Mouse (Mus musculus) CH12.LX (cell line): ENCODE results near the gene Prm3. TPM values are rescaled to one million over a fixed set of nuclear protein-coding genes. Genes with fewer than 3 reads are reported as not detected.

Experiments used
- DNase-seq: peaks from one replicate; pipeline ENCODE4 v3.0.0-alpha.2; 2013; ENCODE audit errors: extremely low read depth
- H3K27ac ChIP-seq: 2 replicates; pipeline ENCODE4 v1.5.1; 2012; ENCODE audit warnings: low read depth, mild to moderate bottlenecking, control low read depth, moderate library complexity; ENCODE audit not compliant: insufficient read depth
- H3K27me3 ChIP-seq: replicated peaks from 2 replicates; pipeline ENCODE3; 2012; ENCODE audit warnings: inconsistent platforms
- H3K36me3 ChIP-seq, 2 experiments: replicated peaks in 1 of 2; 2 replicates each; pipeline versions ENCODE3 to v1.6.1; 2012; ENCODE audit warnings: inconsistent platforms in 1 of 2, low read length in 1 of 2, mild to moderate bottlenecking in 1 of 2, mixed read lengths in 1 of 2, moderate library complexity in 1 of 2; ENCODE audit not compliant: control insufficient read depth in 1 of 2, insufficient read depth in 1 of 2
- H3K4me1 ChIP-seq, 2 experiments: 2 replicates each; pipeline ENCODE4 v1.6.1; 2012; ENCODE audit warnings: inconsistent platforms in 1 of 2, moderate library complexity in 1 of 2; ENCODE audit not compliant: insufficient read depth in 2 of 2, control insufficient read depth in 1 of 2
- H3K4me2 ChIP-seq: 2 replicates; pipeline ENCODE4 v1.6.1; 2012; ENCODE audit warnings: low read depth, mild to moderate bottlenecking, control low read depth; ENCODE audit not compliant: poor library complexity, insufficient read depth, severe bottlenecking
- H3K4me3 ChIP-seq, 3 experiments: fragments of 150-350 bp in 1 of 3; sonication (generic) in 1 of 3; replicated peaks in 1 of 3; 2 replicates each; pipeline versions ENCODE3 to v1.5.1; 2011 to 2012; ENCODE audit warnings: low read depth in 2 of 3, low read length in 2 of 3, mild to moderate bottlenecking in 2 of 3, moderate library complexity in 2 of 3, control low read depth in 1 of 3, improper control_type of control experiment in 1 of 3, inconsistent platforms in 1 of 3, mixed read lengths in 1 of 3; ENCODE audit not compliant: poor library complexity in 1 of 3
- H3K79me2 ChIP-seq: replicated peaks from 2 replicates; pipeline ENCODE4 v1.6.1; 2012; ENCODE audit warnings: mild to moderate bottlenecking, moderate library complexity; ENCODE audit not compliant: control insufficient read depth, poor library complexity, insufficient read depth, severe bottlenecking; ENCODE audit errors: extremely low read depth
- H3K9ac ChIP-seq: 2 replicates; pipeline ENCODE4 v1.6.1; 2012; ENCODE audit warnings: low read depth, mild to moderate bottlenecking, control low read depth, moderate library complexity; ENCODE audit not compliant: insufficient read depth
- H3K9me3 ChIP-seq: replicated peaks from 2 replicates; pipeline ENCODE3; 2012; ENCODE audit warnings: low read length, inconsistent platforms, mixed read lengths
- BHLHE40 ChIP-seq: IDR thresholded peaks from 2 replicates; pipeline ENCODE4 v1.6.1; 2011; ENCODE audit warnings: mild to moderate bottlenecking, low read depth, low read length, improper control_type of control experiment
- CHD1 ChIP-seq: IDR thresholded peaks from 2 replicates; pipeline ENCODE4 v1.6.1; 2012; ENCODE audit warnings: low read depth, low read length, improper control_type of control experiment, inconsistent platforms
- CTCF ChIP-seq, 2 experiments: IDR thresholded peaks in 1 of 2; conservative IDR thresholded peaks in 1 of 2; 2 replicates each; pipeline ENCODE4 v1.5.1; 2011 to 2012; ENCODE audit warnings: low read depth in 2 of 2, low read length in 2 of 2, improper control_type of control experiment in 1 of 2, inconsistent platforms in 1 of 2, mild to moderate bottlenecking in 1 of 2, moderate library complexity in 1 of 2
- ELF1 ChIP-seq: IDR thresholded peaks from 2 replicates; pipeline ENCODE4 v1.6.1; 2014; ENCODE audit warnings: low read depth, mild to moderate bottlenecking, inconsistent platforms, low read length, improper control_type of control experiment
- EP300 ChIP-seq: IDR thresholded peaks from 2 replicates; pipeline ENCODE4 v1.6.1; 2011; ENCODE audit warnings: low read length, improper control_type of control experiment
- ETS1 ChIP-seq: conservative IDR thresholded peaks from 2 replicates; pipeline ENCODE4 v1.6.1; 2012; ENCODE audit warnings: low read depth, mild to moderate bottlenecking, inconsistent platforms, low read length, improper control_type of control experiment, moderate library complexity
- GABPA ChIP-seq: IDR thresholded peaks from 2 replicates; pipeline ENCODE4 v1.6.1; 2012; ENCODE audit warnings: low read depth, low read length, improper control_type of control experiment, inconsistent platforms; ENCODE audit not compliant: insufficient replicate concordance
- IRF4 ChIP-seq: IDR thresholded peaks from 2 replicates; pipeline ENCODE4 v1.6.1; 2014; ENCODE audit warnings: low read depth, mild to moderate bottlenecking, inconsistent platforms, low read length, improper control_type of control experiment
- JUN ChIP-seq: IDR thresholded peaks from 2 replicates; pipeline ENCODE4 v1.6.1; 2011; ENCODE audit warnings: low read depth, mild to moderate bottlenecking, low read length, improper control_type of control experiment, moderate library complexity; ENCODE audit not compliant: insufficient read depth
- JUND ChIP-seq: conservative IDR thresholded peaks from 2 replicates; pipeline ENCODE4 v1.6.1; 2011; ENCODE audit warnings: low read depth, low read length, improper control_type of control experiment
- KAT2A ChIP-seq: IDR thresholded peaks from 2 replicates; pipeline ENCODE4 v1.6.1; 2012; ENCODE audit warnings: low read length, improper control_type of control experiment, inconsistent platforms; ENCODE audit not compliant: insufficient replicate concordance
- MAFK ChIP-seq: IDR thresholded peaks from 2 replicates; pipeline ENCODE4 v1.6.1; 2011; ENCODE audit warnings: low read length, improper control_type of control experiment; ENCODE audit not compliant: insufficient replicate concordance
- MAX ChIP-seq: IDR thresholded peaks from 2 replicates; pipeline ENCODE4 v1.6.1; 2011; ENCODE audit warnings: low read length, improper control_type of control experiment
- MAZ ChIP-seq: IDR thresholded peaks from 2 replicates; pipeline ENCODE4 v1.6.1; 2012; ENCODE audit warnings: low read depth, mild to moderate bottlenecking, inconsistent platforms, low read length, improper control_type of control experiment, moderate library complexity
- MEF2A ChIP-seq: IDR thresholded peaks from 2 replicates; pipeline ENCODE4 v1.6.1; 2014; ENCODE audit warnings: low read depth, mild to moderate bottlenecking, inconsistent platforms, low read length, improper control_type of control experiment, borderline replicate concordance
- MYC ChIP-seq: IDR thresholded peaks from 2 replicates; pipeline ENCODE4 v1.6.1; 2011; ENCODE audit warnings: low read depth, mild to moderate bottlenecking, improper control_type of control experiment, low read length
- NELFE ChIP-seq: IDR thresholded peaks from 2 replicates; pipeline ENCODE4 v1.6.1; 2011; ENCODE audit warnings: low read depth, low read length, improper control_type of control experiment
- NRF1 ChIP-seq: IDR thresholded peaks from 2 replicates; pipeline ENCODE4 v1.6.1; 2014; ENCODE audit warnings: low read depth, mild to moderate bottlenecking, inconsistent platforms, low read length, improper control_type of control experiment, moderate library complexity
- POLR2AphosphoS2 ChIP-seq: IDR thresholded peaks from 2 replicates; pipeline ENCODE4 v1.6.1; 2011; ENCODE audit warnings: low read depth, low read length, improper control_type of control experiment
- SIN3A ChIP-seq: IDR thresholded peaks from 2 replicates; pipeline ENCODE4 v1.6.1; 2012; ENCODE audit warnings: low read length, improper control_type of control experiment, inconsistent platforms
- SMC3 ChIP-seq: IDR thresholded peaks from 2 replicates; pipeline ENCODE4 v1.6.1; 2011; ENCODE audit warnings: low read depth, low read length, improper control_type of control experiment
- TBP ChIP-seq: conservative IDR thresholded peaks from 2 replicates; pipeline ENCODE4 v1.6.1; 2011; ENCODE audit warnings: low read depth, low read length, improper control_type of control experiment
- TCF12 ChIP-seq: IDR thresholded peaks from 2 replicates; pipeline ENCODE4 v1.6.1; 2014; ENCODE audit warnings: low read depth, mild to moderate bottlenecking, inconsistent platforms, low read length, improper control_type of control experiment
- USF2 ChIP-seq: conservative IDR thresholded peaks from 2 replicates; pipeline ENCODE4 v1.6.1; 2011; ENCODE audit warnings: low read depth, low read length, improper control_type of control experiment
- ZC3H11A ChIP-seq: IDR thresholded peaks from 2 replicates; pipeline ENCODE4 v1.6.1; 2012; ENCODE audit warnings: low read depth, mild to moderate bottlenecking, inconsistent platforms, low read length, improper control_type of control experiment
- ZKSCAN1 ChIP-seq: IDR thresholded peaks from 2 replicates; pipeline ENCODE4 v1.6.1; 2012; ENCODE audit warnings: low read depth, inconsistent platforms, low read length, improper control_type of control experiment, borderline replicate concordance
- ZMIZ1 ChIP-seq: IDR thresholded peaks from 2 replicates; pipeline ENCODE4 v1.6.1; 2012; ENCODE audit warnings: low read depth, mild to moderate bottlenecking, inconsistent platforms, low read length, improper control_type of control experiment
- ZNF384 ChIP-seq: IDR thresholded peaks from 2 replicates; pipeline ENCODE4 v1.6.1; 2012; ENCODE audit warnings: low read depth, low read length, improper control_type of control experiment, inconsistent platforms
- dilution Hi-C: fragments of 300-500 bp; cut with MboI; formaldehyde crosslinking; loops from 2 replicates; pipeline ENCODE4 v1.14.3; 2020; ENCODE audit warnings: low sequenced_read_pairs; ENCODE audit not compliant: extremely low pct_unique_long_range_greater_than_20kb, extremely low pct_ligation_motif_present
- in situ Hi-C: fragments of 300-500 bp; cut with MboI; formaldehyde crosslinking; loops from 3 replicates; pipeline ENCODE4 v1.14.3; 2019; ENCODE audit warnings: low sequenced_read_pairs, low pct_ligation_motif_present, low pct_unique_long_range_greater_than_20kb, mixed read lengths
- polyA plus RNA-seq: library from polyadenylated mRNA; unstranded; fragments of >175 nt; gene quantifications from 2 replicates; pipeline ENCODE4 v1.2.1, GENCODE M21; 2012; ENCODE audit warnings: low read depth; ENCODE audit not compliant: insufficient read length
- total RNA-seq, 2 experiments: library from RNA; depleted of rRNA; stranded (reverse); fragments of 300-350 nt in 1 of 2; fragments of >200 nt in 1 of 2; gene quantifications; 2 replicates each; pipeline ENCODE4 v1.2.3; 2012 to 2014

The Prm3 gene
- total and polyA plus RNA-seq, 3 experiments = not detected

DNA sequence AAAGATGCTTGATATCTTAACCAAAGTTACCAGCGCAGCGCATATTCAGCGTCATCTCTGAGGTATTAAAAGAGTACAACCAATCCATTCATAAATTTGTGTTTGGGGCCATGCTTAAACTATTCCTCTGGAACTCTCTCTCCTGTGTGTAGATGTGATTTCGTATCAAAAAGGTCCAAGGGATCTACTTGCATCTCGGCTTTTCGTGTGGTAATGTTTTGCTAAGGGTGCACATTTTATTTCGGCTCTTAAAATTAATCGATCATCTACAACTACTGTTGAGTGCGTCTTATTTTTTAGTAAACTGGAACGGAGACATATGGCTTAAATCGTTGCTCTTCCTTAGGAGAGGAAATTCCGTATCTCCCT, 43.8 kb upstream of the Prm3 start:
- Histone ChIP-seq H3K36me3 (peaks cover 0 to 25% of the 10 kb centered on the region in 2 experiments), H3K4me1 (peaks cover 21 to 44% of the 10 kb centered on the region in 2 experiments), H3K9me3 (peaks cover 3% of the 10 kb centered on the region), H3K27me3 (no peaks in the 10 kb centered on the region), H3K79me2 (peaks cover 9% of the 10 kb centered on the region; the same call in 1 of the 2 replicates), H3K27ac (no peak overlapping the region), H3K4me2 (peak overlapping the region; percentile 97), H3K9ac (peak overlapping the region; percentile 96), H3K4me3 (peak overlapping the region; percentile 74 to 99 (median 77))
- DNase-seq = no peak
- in situ Hi-C loops (loop anchor here (5.0 kb wide), 1 partner anchor 42 kb away; the partner anchor contains the start of gene Prm3), dilution Hi-C loops (no loop called here)
- no peak for TF ChIP-seq TCF12
- TF ChIP-seq CTCF (conservative IDR thresholded peaks at IDR 0.05 in 1 of 2, IDR thresholded peaks at IDR 0.05 in 1 of 2; ENCODE audit: low read depth in 2 of 2, low read length in 2 of 2) = no peak
- peak; percentile 11; the same call in 1 of the 2 replicates for TF ChIP-seq SIN3A
- TF ChIP-seq NRF1 = no peak
- TF ChIP-seq KAT2A = no peak
- TF ChIP-seq POLR2AphosphoS2 = no peak; the same call in 1 of the 2 replicates
- peak; percentile 85 for TF ChIP-seq TBP
- no peak for TF ChIP-seq GABPA
- TF ChIP-seq SMC3 = no peak
- no peak for TF ChIP-seq MEF2A
- peak; percentile 94; the same call in 1 of the 2 replicates for TF ChIP-seq CHD1
- TF ChIP-seq EP300 = peak; percentile 27; the same call in 1 of the 2 replicates
- 0 out of 2 replicates have a peak, but pooled peaks have one; percentile 59 for TF ChIP-seq MAZ
- no peak for TF ChIP-seq MAX
- TF ChIP-seq IRF4 = no peak
- no peak for TF ChIP-seq ZNF384
- no peak for TF ChIP-seq ELF1
- TF ChIP-seq JUN = no peak
- no peak for TF ChIP-seq ZC3H11A
- no peak for TF ChIP-seq USF2
- peak; percentile 77; the same call in 1 of the 2 replicates for TF ChIP-seq MAFK
- no peak for TF ChIP-seq ZMIZ1
- TF ChIP-seq NELFE = no peak
- TF ChIP-seq ETS1 = no peak
- no peak for TF ChIP-seq BHLHE40
- TF ChIP-seq JUND = 0 out of 2 replicates have a peak, but pooled peaks have one; percentile 32
- no peak for TF ChIP-seq ZKSCAN1
- peak; percentile 72; the same call in 1 of the 2 replicates for TF ChIP-seq MYC
